Mouse (Mus musculus) heart, postnatal 0 days (tissue): ENCODE measurements around the gene Myog. TPM values are rescaled to one million over a fixed set of nuclear protein-coding genes. Genes with fewer than 3 reads are reported as not detected.

ENCODE experiments used
- ATAC-seq: fragments of 200-750 bp; cut with Nextera tagmentation; 2 replicates; pipeline ENCODE4 v1.8.0; 2017; ENCODE audit warnings: low read depth, moderate number of reproducible peaks, moderate library complexity; ENCODE audit not compliant: insufficient read depth
- DNase-seq: peaks from one replicate; pipeline ENCODE4 v3.0.0-alpha.2; 2016; ENCODE audit warnings: low spot score
- H3K27ac ChIP-seq: fragments of 300-500 bp; sonication (generic); 2 replicates; pipeline ENCODE4 v1.5.1; 2014; ENCODE audit warnings: low read depth, mild to moderate bottlenecking
- H3K27me3 ChIP-seq: fragments of 300-500 bp; sonication (generic); 2 replicates; pipeline ENCODE4 v1.6.1; 2014; ENCODE audit warnings: low read length, mixed read lengths; ENCODE audit not compliant: control insufficient read depth, insufficient read depth
- H3K36me3 ChIP-seq: fragments of 300-500 bp; sonication (generic); replicated peaks from 2 replicates; pipeline ENCODE4 v1.6.1; 2014; ENCODE audit warnings: low read length, mixed read lengths; ENCODE audit not compliant: control insufficient read depth, insufficient read depth
- H3K4me1 ChIP-seq: fragments of 300-500 bp; sonication (generic); 2 replicates; pipeline ENCODE4 v1.6.1; 2014; ENCODE audit warnings: antibody characterized with exemption; ENCODE audit not compliant: control insufficient read depth, insufficient read depth
- H3K4me2 ChIP-seq: fragments of 300-500 bp; sonication (generic); 2 replicates; pipeline ENCODE4 v1.6.1; 2014; ENCODE audit warnings: low read depth, mild to moderate bottlenecking, low read length, moderate library complexity
- H3K4me3 ChIP-seq: fragments of 300-500 bp; sonication (generic); 2 replicates; pipeline ENCODE4 v1.5.1; 2014; ENCODE audit warnings: low read depth, low read length
- H3K9ac ChIP-seq: fragments of 300-500 bp; sonication (generic); replicated peaks from 2 replicates; pipeline ENCODE4 v1.6.1; 2014; ENCODE audit warnings: low read depth, low read length, mixed read lengths
- H3K9me3 ChIP-seq: fragments of 300-500 bp; sonication (generic); replicated peaks from 2 replicates; pipeline ENCODE4 v1.6.1; 2016; ENCODE audit warnings: low read length; ENCODE audit not compliant: control insufficient read depth
- CTCF ChIP-seq: IDR thresholded peaks from 2 replicates; pipeline ENCODE4 v1.5.1; 2016; ENCODE audit warnings: antibody characterized with exemption, control low read depth, low read depth
- EP300 ChIP-seq: IDR thresholded peaks from 2 replicates; pipeline ENCODE4 v1.6.1; 2016; ENCODE audit warnings: antibody characterized with exemption, low read depth
- WGBS: fragments of 180-500 bp; shearing (Covaris S2); extraction: QIAGEN DNeasy Blood & Tissue Kit; methylation state at CpG from one replicate; pipeline ENCODE4 v1.1.7; 2014; 5-methylcytosine and 5-hydroxymethylcytosine counted together
- polyA plus RNA-seq: library from polyadenylated mRNA; unstranded; fragments of >200 nt; fragmentation: Nextera tagmentation; extraction: Ambion mirVana; gene quantifications from 2 replicates; pipeline ENCODE4 v1.2.1, GENCODE M21; 2015
- total RNA-seq: library from RNA; depleted of rRNA; stranded (reverse); fragments of >200 nt; gene quantifications from 2 replicates; pipeline ENCODE4 v1.2.3, GENCODE M21; 2014; ENCODE audit warnings: low replicate concordance

Myog gene
- total and polyA plus RNA-seq, 2 experiments from 2014 or later: 0.31 TPM; not detected in 1

GRCm38 (mm10) chr1:134310729-134311128, 20.9 kb downstream of the Myog start:
- Histone ChIP-seq H3K4me3 (no peak overlapping the region), H3K4me2 (no peak overlapping the region), H3K36me3 (0 out of 2 replicates have a peak, but pooled peaks cover 3% of the 10 kb centered on the region), H3K9ac (no peak overlapping the region), H3K9me3 (no peaks in the 10 kb centered on the region), H3K4me1 (no peaks in the 10 kb centered on the region), H3K27me3 (no peaks in the 10 kb centered on the region), H3K27ac (no peak overlapping the region)
- 89% methylated on average over 3 of the region's 3 CpGs for WGBS
- no peak for TF ChIP-seq CTCF
- no peak for TF ChIP-seq EP300
- no peak for ATAC-seq
- no peak for DNase-seq

GRCm38 (mm10) chr1:134311760-134312159, 22.0 kb downstream of the Myog start:
- 72% methylated on average over 7 of the region's 7 CpGs for WGBS
- no peak for DNase-seq
- H3K4me3 ChIP-seq: no peak overlapping the region
- no peaks in the 10 kb centered on the region for H3K27me3 ChIP-seq
- no peaks in the 10 kb centered on the region for H3K4me1 ChIP-seq
- H3K27ac ChIP-seq: no peak overlapping the region
- TF ChIP-seq EP300 (no peak), CTCF (no peak)
- peaks cover 3% of the 10 kb centered on the region; the same call in 1 of the 2 replicates for H3K36me3 ChIP-seq
- ATAC-seq: no peak
- H3K4me2 ChIP-seq: no peak overlapping the region
- no peak overlapping the region for H3K9ac ChIP-seq
- H3K9me3 ChIP-seq: no peaks in the 10 kb centered on the region

- Histone ChIP-seq H3K27me3 (no peaks in the 10 kb centered on the region), H3K36me3 (peaks cover 4% of the 10 kb centered on the region; the same call in 1 of the 2 replicates)
These were observed 25.4 kb downstream of the Myog start for GRCm38 (mm10) chr1:134315181-134315580.

GRCm38 (mm10) chr1:134316361-134316760, 26.6 kb downstream of the Myog start:
- Histone ChIP-seq H3K9me3 (no peaks in the 10 kb centered on the region), H3K36me3 (peaks cover 4% of the 10 kb centered on the region; the same call in 1 of the 2 replicates), H3K4me1 (no peaks in the 10 kb centered on the region), H3K4me2 (no peak overlapping the region), H3K4me3 (no peak overlapping the region), H3K9ac (no peak overlapping the region), H3K27me3 (no peaks in the 10 kb centered on the region), H3K27ac (no peak overlapping the region)
- TF ChIP-seq EP300: no peak
- TF ChIP-seq CTCF: no peak
- DNase-seq: no peak
- ATAC-seq: no peak
- 79% methylated on average over 9 of the region's 9 CpGs for WGBS

More at GRCm38 (mm10) chr1:134315181-134315580, 25.4 kb downstream of the Myog start:
- H3K4me3 ChIP-seq: no peak overlapping the region
- no peak overlapping the region for H3K9ac ChIP-seq
- WGBS: 91% methylated on average over 5 of the region's 5 CpGs
- H3K27ac ChIP-seq: no peak overlapping the region
- H3K9me3 ChIP-seq: no peaks in the 10 kb centered on the region
- ATAC-seq (no peak), DNase-seq (no peak)
- H3K4me2 ChIP-seq: no peak overlapping the region
- TF ChIP-seq CTCF: no peak
- no peak for TF ChIP-seq EP300
- H3K4me1 ChIP-seq: no peaks in the 10 kb centered on the region

DNA sequence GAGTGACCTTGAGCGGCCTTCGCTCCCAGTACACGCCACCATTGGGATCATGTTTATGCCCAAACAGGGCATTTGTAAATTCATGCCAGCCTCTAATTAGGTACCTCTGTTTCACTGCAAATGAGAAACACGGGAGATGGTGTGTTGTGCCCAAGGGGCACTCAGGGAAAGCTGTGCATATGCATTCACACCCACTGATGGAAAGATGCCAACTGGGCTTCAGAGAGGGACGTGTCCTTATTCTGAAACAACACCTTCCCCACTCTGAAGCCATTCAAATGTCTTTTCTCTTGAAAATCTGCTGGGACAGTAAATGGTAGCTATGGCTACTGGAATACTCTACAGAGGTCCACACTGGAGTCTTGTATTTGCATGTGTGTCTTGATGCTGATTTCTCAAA, 28.5 kb downstream of the Myog start:
- peaks cover 4% of the 10 kb centered on the region; the same call in 1 of the 2 replicates for H3K36me3 ChIP-seq
- H3K4me3 ChIP-seq: no peak overlapping the region
- H3K4me2 ChIP-seq: no peak overlapping the region
- H3K4me1 ChIP-seq: no peaks in the 10 kb centered on the region
- no peak overlapping the region for H3K9ac ChIP-seq
- 66% methylated on average over 5 of the region's 5 CpGs for WGBS
- H3K27ac ChIP-seq: no peak overlapping the region
- DNase-seq (no peak), ATAC-seq (no peak)
- no peaks in the 10 kb centered on the region for H3K27me3 ChIP-seq
- TF ChIP-seq EP300: no peak
- TF ChIP-seq CTCF: no peak
- no peaks in the 10 kb centered on the region for H3K9me3 ChIP-seq

GRCm38 (mm10) chr1:134320691-134321301, 31.0 kb downstream of the Myog start:
- H3K4me1 ChIP-seq: no peaks in the 10 kb centered on the region
- H3K27me3 ChIP-seq: no peaks in the 10 kb centered on the region
- DNase-seq (no peak), ATAC-seq (no peak)
- H3K4me3 ChIP-seq: no peak overlapping the region
- H3K9me3 ChIP-seq: no peaks in the 10 kb centered on the region
- no peak overlapping the region for H3K4me2 ChIP-seq
- TF ChIP-seq EP300 (no peak), CTCF (no peak)
- H3K27ac ChIP-seq: no peak overlapping the region
- peaks cover 4% of the 10 kb centered on the region; the same call in 1 of the 2 replicates for H3K36me3 ChIP-seq
- WGBS: 60% methylated on average over 14 of the region's 14 CpGs
- no peak overlapping the region for H3K9ac ChIP-seq
